Mouse (Mus musculus) heart, adult 8-10 months (tissue): ENCODE measurements around the gene Cerk. TPM values are rescaled to one million over a fixed set of nuclear protein-coding genes. Genes with fewer than 3 reads are reported as not detected.
"Not testable (repeated sequence)": the region's sequence is repeated elsewhere in the genome, so short reads cannot be mapped to it uniquely, and the experiment has no call there.

Experiments used
- DNase-seq: peaks from one replicate; pipeline ENCODE4 v3.0.0; 2022; ENCODE audit warnings: low spot score
- total RNA-seq, 4 experiments: library from RNA; stranded (reverse); gene quantifications; 2 replicates each; pipeline ENCODE4 v1.2.4; 2022

Gene Cerk
- total RNA-seq, 4 experiments from 2014 or later: 25.5 to 32.9 (median 29.4) TPM

DNA sequence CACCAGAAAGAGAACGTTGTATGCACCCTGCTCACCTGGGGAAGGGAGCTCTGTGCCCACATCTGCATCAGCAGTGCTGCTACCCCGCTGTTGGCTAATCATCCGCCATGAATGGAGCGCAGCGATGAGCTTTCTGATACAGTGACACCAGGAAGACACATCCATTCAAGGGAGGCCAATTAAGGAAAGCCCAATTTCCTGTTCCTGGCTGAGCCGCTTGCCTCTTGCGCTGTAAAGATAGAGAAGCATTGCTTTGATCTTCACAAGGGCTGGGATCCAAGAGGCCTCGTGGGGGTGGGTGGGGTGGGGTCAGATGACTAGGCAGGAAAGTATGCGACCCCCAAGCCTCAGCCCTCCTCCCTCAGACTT lies 72.6 kb downstream of the Cerk start:
- DNase-seq: no peak

DNA sequence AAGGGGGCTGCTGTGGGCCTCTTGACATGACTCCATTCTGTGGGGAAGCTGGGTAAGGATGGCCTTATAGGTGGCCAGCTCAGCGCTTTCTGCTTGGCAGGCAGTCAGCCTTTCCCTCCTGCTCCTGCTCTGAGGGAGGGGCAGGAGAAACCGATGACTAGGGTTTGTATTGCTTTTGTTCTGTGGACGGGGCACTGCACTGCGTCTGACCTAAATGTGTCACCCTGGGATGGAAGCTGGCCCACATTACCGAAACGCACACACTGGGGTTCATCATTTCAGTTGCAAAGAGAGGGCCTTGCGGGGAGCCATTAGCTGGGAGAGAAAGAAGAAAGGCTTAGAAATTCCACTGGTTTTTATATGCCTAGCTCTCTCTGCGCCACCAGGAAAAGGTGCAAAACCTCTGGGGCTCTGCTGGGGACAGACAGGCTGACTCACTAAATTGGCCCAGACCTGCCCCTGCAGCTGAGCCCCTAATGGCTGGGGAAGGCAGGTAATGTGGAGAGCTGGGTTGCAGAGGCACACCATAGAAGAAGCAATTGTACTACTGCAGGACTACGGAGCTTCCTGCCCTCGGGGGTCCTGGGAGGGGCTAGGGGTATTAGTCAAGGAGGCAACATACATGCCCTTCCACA lies 73.1 kb downstream of the Cerk start:
- no peak for DNase-seq

DNA sequence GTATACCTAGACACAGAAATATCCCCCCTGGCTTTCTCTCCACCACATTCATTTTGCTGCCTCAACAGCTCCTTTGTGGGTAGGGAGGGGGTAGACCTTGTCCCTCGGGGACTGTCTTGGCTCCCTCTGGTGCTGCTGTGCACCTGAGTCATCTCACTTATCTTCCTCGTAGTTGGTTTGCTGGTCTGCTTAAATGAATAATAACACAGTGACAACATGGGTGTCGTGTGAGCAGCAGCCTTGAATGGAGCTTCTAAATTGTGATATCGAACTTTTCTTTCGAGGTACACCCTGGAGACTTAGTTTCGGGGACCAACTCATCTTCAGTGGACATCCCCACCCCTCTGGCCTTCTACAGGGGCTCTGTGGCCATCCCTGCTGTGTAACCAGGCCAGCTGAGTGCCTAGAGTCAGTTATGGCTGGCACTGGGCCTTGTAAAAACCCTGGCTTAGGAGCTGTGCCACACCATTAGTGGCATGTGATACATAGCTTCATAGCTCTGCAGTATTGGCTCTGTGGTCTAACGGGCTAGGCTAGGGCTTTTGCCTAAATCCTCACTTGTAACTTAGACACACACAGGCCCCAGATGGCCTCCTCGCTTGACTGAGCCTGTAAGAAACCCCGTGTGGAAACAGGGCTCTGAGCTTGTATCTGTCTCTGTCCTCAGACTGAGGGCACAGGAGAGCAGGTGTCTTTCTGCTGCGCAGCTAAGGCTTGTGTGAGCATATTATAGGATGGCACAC lies 75.4 kb downstream of the Cerk start:
- no peak for DNase-seq

DNA sequence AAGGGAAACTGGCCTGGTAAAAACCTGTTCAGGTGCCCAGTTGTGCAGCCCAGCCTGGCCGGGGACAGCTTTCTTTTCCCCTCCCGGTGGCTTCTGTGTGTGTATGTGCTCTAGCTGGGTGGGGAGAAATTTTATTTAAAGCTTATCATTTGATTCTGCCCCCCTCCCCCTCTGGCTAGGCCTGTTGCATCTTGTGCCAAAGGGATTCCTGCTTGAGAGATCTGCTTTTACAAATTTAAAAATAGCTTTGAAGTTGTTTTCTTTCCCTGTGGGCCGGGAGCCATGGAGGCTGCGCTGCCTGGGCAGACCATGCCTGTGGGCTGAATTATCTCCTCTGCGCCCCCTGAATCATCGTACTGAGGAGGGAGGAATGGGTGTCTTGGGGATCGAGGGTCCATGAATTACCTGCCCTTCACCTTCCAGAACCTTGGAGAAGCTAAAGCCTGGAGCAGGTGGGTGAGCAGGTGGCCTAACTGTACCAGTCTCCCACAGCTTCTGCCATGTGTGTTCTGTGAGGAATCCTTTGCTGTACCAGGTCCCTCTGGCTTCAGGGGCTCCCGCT lies 76.2 kb downstream of the Cerk start:
- peak; percentile 61 for DNase-seq

DNA sequence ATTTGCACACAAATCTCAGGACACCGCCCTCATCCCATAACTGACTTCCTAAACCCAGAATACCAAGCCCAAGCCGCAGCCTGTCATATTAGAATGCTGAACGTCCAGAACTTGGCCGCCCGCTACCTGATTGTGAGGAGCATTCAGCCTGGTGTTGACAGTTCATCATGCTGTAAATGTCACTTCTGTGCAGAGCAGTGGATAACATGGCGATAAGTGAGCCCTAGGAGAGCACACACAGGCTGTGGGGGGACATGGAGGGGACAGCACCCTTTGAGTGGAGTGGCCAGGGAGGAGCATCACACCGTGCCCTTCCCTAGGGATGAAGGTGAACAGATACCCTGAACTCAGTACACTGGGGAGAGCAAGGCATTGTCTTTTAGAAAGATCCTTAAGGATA lies 76.7 kb downstream of the Cerk start:
- DNase-seq: peak; percentile 55

DNA sequence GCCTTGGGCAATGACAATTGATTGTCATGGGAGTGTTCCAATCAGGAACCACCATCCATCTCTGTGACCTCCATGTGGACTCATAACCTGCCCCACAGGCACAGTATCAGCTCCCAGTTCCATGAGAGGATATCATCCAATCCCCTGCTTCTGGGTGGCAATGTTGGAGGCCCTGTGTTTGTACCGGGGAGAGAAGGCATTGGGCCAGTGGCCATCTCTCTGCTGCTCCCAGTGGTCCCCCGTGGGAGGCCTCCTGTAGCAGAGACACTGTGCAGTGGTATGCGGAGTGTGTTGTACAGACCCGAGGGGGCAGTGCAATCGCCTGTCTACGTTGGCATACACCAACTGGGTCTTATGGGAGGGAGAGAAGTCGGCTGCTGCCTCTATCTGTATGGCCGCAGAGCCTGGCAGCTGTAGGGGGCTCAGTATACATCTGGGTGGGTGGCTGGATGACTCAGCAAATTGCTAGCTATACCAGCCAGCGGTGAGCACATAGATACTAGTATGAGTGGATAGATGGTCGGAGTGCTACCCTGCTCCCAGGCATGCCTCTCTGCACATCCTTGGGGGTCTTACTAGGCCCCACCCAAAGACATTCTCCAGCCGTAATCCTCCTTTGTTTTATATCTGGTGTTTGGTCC lies 78.0 kb downstream of the Cerk start:
- no peak for DNase-seq

DNA sequence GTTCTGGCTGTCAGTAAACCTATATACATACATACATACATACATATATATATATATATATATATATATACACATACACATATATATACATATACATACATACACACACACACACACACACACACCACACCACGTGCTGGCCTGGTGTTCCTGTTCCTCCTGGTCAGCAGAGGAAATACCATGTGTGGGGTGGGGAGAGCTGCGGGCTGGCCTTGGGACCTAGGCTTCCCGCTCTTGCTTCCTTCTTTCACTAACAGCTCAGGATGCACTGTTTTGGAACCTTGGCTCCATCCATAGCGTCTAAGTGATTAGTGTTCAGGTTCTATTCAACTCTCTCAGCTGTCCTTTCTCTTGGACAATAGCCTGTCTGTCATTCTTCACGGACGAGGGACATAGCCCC lies 80.2 kb downstream of the Cerk start:
- no peak for DNase-seq

DNA sequence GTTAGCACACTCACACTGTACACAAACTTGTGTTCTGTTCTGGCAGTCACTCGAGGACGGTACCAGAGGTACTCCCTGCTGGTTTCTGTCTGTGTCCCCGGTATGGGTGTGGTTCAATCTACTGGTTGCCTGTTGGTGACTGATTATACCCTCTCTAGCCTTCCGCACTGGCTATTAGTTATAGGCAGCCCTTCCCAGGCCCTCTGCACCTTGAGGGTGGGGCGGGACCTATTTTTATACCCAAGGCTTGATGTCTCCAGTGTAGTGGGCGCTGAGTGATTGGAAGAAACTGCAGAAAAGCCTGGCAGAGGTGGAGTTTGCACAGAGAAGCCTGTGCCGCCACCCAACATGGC lies 80.6 kb downstream of the Cerk start:
- no peak for DNase-seq

DNA sequence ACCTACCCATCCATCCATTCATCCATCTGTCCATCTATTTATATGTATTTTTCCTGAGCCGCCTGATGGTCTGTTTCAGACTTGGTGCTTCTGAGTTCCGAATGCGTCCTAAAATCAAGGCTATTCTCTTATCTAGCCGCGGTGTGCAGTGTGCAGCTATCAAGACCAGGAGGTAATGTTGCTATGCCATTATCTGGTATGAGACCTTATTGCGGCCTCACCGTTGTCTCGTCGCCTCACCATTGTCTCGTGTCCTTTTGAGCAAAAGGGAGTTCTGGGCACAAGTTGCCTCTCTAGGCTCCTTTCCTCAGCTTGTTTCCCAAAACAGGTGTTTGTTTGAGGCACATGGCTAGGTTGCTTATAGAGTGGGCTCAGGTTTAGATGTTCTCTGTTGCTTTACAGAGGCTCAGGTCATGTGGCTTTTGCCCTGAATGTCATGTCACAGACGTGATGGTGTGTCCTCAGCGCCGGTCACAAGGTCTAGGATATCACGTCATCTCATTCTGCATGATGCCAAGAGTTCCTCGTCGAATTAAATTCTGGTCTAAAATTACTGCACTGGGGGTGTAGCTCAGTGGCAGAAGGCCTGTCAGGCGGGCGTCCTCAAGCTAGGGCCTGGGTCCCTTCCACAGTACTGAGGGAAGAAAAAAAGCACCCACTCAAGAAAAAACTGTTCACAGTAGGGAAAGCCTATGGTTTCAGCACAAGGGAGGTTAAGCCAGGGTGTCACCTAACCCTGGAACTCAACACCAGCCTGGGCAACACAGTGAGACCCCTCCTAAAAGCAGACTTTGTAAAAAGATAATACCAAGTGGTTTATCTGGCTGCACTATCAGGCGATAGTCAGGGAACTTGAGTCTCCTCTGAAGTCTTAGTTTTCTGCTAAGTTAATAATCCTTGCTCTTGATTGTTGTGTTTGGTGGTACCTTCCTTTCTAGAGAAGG lies 81.3 kb downstream of the Cerk start:
- DNase-seq: no peak

DNA sequence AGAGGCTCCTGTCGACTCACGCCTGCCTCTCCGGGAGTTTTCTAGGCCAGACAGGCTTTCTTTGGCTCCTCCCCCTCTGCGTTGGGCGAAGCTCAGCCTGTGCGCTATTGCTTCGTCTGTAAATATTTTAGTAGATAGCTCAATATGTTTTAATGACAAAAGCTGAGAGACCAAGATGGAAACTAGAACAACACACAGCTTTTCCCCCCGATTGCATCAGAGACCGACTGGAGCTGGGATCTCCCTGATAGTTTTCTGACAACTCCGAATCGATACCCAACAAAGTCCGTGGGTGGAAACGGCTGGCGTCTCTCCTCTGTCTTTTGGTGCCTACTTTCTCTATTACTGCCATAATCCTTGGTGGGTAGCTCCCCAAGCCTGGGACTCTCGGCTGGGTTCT lies 83.6 kb downstream of the Cerk start:
- no peak for DNase-seq

DNA sequence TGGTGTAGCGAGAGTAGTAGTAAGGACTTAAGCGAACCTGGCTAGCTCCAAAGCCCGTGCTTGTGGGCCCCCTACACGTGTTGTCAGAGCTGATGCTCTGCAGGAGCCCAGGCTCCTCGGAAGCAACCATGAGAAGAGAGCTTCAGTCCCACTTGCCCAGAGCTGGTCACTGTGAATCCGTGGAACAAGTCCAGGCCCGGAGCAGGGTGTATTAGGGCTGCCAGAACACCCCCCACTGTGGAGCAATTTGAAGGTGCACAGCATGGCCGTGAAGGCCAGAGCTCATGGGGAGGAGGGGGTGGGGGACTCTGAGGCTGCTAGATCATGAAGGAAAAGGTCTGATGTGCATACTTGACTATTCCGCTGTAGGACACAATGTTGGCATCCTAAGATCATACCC lies 84.4 kb downstream of the Cerk start:
- DNase-seq: no peak

DNA sequence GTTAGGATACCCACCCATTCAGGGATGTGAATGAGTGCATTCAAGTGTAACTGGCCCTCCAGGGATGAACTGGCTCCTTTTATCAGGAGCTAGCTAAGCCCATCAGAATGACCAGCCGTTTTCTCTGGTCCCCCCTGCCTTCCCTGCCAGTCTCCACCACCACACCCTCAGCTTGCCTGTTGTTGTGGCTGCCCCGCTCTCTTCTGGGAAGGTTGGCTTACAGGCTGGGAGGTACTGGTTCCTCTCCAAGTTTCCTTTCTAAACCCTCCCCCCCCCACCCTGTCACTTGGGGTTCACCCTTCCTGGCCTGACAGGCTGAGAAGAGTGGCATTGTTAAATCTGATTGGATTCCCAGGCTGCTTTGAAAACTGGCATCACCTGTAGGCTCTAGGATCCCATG lies 88.1 kb downstream of the Cerk start:
- no peak for DNase-seq

DNA sequence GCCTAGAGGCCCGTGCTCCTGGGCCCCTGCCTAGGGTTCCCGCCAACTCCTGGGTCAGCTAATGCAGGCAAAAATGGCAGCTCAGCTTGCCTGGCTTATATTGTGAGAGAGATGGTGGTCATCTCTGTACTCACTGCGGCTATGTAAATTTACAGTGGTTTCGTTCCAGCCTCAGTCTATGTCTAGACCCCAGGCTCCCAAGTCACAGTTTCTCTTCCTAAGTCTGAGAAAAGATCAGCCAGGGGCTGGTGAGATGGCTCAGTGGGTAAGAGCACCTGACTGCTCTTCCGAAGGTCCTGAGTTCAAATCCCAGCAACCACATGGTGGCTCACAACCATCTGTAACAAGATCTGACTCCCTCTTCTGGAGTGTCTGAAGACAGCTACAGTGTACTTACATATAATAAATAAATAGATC lies 89.3 kb downstream of the Cerk start:
- not testable (repeated sequence) for DNase-seq

DNA sequence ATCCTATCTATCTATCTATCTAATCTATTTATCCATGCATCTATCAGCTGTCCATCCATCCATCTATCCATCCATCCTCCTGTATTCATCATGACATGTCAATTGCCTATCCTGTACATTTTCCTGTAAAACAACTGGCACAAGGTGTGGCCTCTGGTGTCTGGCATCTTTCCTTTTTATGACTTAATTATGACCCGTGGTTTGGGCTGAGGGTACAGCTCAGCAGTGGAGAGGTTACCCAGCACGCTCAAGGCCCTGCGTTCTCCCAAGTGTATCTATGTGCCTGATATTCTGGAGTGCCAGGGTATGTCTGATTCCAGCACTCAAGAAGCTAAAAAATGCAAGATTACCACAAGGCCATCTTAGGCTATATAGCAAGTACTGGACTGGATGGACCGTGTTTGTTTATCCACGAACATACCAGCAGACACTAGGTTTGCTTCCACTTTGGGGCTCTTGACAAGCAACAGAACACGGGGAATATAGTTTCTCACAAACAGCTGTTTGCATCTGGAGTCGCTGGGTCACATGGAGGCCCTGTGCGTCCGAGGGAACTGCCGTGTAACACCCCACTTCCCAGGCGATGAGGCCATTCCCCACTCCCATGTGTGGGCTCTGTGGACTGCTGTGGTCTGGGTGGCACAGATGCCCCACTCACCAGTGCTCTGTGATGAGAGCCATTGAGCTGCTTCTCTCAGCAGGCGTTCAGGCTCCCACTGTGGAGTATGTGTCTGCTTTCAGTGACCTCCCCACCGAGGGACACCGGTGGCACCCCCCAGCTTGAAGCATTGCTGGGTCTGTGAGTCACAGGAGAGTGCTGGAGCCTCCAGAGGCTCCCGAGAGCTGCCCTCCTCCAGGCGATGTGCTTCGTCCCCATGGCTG lies 90.0 kb downstream of the Cerk start:
- DNase-seq: peak; percentile 60

DNA sequence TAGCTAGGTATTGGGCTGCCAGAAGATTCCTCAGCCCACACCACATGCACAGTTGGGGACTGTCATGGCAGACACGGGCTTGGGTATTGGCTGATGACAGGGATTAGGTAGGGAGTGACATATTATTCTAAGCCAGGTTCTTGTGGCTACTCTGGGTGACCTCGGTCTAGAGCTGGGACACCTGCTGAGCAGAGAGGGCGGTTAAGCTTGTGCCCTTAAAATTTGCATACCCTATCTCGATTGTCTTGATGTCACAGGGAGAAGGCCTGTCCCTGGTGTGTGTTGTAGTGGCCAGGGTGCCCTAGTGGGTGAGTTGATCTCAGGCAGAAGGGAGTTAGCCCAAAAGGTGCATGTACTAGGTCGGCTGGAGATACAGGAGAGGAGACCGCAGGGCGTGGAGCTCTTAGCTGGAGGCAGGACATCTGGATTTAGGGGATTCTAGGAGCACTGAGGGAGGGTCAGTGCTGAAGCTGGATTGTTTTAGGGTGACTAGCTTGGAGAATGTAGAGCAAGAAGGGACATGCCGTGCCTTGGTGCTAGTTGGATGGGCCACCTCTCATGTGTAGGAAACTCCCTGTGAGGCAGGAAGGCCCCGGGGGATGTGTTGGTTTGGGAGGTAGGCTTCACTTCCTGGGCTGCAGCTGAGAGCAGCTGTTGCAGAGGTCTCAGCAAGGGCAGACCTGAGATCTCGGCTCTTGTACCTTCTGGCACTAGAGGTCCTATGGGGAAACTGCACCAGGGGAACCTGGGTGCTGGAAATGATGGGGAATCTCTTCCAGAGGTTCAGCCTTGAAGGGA lies 91.4 kb downstream of the Cerk start:
- DNase-seq: no peak

DNA sequence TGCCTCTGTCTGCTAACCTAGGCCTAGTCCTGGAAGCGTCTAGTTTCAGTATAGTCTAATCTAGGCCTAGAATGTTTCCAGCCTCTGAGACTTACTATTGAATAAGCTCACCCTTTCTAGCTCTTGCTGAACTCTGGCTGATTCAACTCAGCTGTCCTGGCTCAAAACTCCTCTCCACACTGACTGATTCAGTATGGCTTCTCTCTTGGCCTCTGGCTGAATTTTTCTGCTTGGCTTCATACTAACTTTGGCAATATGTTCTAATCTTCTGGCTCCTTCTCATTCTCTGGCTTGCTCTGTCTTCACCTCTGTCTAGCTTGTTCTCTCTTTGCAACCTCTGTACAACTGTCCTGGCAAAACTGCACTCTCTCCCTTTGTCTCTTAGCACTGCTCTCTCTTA lies 92.7 kb downstream of the Cerk start:
- peak; percentile 74 for DNase-seq

DNA sequence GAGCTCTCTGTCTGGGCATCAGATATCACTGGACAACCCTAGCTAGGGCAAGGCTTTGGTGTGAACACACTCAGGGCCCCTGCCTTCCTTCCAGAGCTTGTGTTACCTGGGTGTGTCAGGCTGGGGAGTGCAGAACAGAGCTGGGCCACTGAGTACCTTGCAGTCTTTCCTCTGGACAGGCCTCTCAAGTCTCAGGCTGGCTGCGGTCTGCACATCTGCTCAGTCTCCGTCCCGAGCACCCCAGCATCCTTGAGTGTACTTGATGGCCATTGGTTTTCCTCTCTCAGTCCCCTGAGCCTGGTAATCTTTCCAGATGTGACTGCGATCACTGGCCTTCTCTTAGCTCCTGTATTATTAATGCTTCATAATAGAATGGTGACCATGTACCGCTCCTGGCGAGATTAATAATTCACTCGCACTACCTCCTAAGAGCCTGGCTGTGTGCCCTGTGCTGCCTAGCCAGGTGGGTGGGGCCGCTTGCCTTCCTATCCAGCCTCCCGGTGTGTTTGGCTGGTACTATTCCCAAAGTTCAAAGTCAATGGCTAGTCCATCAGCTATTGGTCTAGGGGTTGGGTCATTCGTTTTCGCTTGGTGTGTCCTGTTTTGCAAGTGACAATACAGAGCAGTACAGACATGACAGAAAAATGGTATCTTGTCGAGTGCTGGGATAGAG lies 93.8 kb downstream of the Cerk start:
- DNase-seq: no peak

DNA sequence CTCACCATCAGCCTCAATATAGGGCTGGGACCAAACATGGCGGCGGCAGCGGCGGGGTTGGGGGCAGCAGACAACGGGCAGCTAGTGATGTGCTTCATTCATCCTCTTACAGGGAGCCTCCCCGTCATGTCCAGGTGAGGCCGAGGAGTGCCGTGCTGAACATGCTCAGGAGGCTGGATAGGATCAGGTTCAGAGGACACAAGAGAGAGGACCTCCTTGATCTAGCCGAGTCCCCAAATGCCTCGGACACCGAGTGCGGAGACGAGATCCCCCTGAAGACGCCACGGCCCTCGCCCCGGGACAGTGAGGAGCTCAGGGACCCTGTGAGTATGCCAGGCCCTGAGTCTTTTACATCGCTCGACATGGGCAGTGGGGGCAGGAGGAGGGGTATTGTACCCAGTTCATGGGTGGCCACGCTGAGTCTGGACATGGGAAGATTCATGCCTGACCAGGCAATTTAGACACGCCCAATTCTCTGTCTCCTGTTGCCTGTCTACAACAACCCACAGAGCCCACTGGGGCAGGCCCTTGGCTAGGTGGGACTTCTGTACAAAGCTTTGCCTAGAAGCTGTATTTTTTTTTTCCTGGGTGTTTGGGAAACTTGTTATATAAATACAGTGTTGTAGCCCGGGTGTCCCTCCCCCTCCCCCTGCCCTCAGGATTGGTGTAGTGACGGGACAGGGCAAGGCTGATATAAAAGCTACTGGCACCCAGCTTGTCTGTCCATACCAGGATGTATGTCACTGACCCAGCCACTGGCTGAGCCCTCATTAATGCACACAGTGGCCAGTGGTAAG lies 94.5 kb downstream of the Cerk start:
- DNase-seq: no peak

DNA sequence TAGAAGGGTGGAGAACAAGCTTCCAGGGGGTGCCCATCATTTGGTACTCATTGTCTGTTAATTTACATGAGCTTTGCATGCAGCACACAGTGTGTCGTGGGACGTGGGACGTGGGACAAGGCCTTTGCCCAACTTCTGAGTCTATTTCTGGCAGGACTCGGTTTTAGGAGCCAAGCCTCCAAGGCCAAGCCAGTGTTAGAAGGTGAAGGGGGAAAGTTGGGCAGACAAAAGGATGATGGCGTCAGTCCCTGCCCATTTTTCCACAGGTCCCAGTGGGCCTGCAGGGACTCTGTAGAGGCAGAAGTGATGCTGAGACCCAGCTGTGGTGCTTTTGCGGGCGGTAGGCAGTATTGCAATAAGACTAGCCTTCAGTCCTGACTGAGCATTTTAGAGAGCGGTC lies 95.4 kb downstream of the Cerk start:
- no peak for DNase-seq
